Mouse (Mus musculus): ENCODE results near the gene Ccdc77. TPM values are rescaled to one million over a fixed set of nuclear protein-coding genes. Genes with fewer than 3 reads are reported as not detected.
A peak's percentile ranks its signal among the peaks of the same experiment; 100 is the strongest.
"Not testable (repeated sequence)": the region's sequence is repeated elsewhere in the genome, so short reads cannot be mapped to it uniquely, and the experiment has no call there.

Gene Ccdc77
- total RNA-seq, 2 experiments from 2014 or later, result 10.4 to 11.1 TPM

DNA sequence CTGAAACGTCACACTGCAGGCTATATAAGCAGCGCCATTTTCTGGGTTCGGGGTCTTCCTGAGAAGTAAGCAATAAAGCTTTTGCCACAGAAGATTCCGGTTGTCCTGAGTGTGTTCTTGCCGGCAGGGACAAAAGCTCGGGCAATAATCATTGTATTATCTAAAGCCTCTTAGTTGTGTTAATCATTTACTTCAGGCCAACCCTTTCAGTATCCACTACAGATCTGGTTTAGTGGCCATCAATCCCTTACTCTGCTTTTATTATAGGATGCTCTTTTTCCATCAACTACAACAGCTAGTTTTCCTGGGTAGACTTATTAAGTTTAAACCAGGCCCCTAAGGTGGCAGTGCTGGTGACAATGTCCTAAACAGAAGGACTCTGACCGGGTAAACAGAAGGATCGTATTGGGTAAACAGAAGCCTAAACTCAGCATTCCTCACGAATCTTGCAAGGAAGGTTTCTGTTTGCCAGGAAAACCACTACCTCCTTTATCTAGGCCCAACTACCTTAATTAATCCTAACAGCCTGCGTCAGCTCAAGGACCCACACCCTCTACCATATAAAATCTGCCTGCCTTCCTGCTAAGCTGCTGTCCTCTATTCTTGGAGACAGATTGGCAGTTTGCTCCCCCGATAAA lies 45.8 kb downstream of the Ccdc77 start:
- DNase-seq (ENCODE audit: low spot score in 2 of 2), result no peak

DNA sequence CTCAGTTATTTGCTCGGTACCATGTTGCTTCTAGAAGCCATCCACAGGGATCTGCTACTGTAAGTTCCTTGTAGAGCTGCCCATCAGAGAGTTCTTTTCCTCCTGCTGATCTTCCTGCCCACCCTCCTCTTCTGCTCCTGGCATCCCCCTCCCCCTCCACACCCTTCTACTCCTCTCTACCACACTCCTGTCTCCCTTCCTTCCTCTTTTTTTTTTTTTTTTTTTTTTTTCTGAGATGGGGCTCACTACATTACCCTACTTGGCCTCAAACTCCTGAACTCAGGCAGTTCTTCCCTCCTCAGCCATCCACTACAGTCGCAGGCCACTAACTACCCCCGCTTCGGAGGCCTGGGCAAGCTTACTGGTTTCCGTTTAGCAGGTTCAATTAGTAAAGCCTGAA lies 51.7 kb downstream of the Ccdc77 start:
- no peak for DNase-seq (ENCODE audit: low spot score in 2 of 2)

DNA sequence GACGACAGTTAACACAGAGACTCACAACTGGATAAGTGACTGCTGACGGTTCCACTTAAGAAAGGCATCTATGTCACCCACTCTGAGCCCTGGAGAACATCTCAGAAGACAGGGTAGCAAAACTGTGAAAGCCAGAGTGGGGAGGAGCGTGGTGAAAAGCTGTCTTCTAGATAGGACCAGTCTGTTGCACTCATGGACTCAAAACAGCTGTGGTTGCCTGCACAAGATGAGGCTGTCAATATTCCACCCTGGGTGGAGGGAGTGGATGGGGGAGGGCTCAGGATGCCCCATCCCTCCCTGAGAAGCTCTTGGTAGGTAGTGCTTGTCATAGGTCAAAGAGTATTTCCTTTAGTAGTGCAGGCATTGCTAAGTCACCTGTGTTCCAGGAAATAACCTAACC lies 54.4 kb downstream of the Ccdc77 start:
- no peak for DNase-seq (ENCODE audit: low spot score in 2 of 2)

DNA sequence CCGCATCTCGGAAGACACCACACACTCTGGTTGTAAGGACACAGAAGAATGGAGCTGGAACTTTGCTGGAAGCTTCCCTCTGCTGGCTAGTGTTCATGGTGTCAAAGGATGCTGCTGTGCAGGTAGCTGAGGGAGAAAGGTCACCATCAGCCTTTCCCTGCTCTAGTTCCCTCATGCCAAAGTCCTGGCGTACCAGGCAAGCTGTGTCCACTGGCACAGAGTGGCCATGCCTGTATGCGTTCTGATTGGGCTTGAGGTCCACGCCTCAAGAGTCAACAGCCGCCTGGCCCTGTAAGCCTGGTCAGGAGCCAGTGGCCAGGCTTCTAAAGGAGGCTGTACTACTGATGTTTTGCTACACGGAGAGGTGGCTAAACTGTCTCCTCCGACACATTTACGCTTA lies 54.8 kb downstream of the Ccdc77 start:
- DNase-seq (ENCODE audit: low spot score in 2 of 2), result no peak

DNA sequence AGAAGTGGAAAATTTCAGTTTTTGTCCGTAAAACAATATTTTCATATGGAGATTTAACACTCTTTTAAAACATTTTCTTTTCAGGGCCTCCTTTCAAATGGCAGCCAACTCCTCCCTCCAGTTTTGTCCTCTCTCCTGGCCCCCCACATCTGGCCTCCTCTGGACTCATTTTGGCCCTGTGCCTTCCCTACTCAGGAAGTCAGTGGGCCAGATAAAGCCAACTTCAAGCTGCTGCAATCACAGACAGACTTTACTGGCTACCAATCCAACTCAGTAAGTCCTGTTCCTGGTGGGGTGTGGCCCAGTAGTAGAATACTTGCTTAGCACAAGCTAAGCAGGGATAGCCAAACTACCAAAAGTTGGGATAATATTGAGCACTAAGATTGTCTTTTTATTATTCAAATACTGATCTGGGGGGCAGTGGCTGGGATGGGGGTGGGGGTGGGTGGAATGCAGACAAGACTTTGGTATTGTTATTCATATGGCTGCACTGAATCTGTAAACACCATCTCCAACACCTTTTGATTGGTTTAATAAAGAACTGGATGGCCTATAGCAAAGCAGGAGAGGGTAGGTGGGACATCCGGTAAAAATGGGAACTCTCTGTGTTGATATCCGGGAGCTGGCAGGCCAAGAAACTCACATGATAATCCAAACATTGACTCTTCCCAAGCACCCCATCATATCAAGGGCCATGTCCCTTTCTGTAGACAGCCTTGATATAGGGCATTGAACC lies 57.1 kb downstream of the Ccdc77 start:
- DNase-seq (ENCODE audit: low spot score in 2 of 2), result no peak

DNA sequence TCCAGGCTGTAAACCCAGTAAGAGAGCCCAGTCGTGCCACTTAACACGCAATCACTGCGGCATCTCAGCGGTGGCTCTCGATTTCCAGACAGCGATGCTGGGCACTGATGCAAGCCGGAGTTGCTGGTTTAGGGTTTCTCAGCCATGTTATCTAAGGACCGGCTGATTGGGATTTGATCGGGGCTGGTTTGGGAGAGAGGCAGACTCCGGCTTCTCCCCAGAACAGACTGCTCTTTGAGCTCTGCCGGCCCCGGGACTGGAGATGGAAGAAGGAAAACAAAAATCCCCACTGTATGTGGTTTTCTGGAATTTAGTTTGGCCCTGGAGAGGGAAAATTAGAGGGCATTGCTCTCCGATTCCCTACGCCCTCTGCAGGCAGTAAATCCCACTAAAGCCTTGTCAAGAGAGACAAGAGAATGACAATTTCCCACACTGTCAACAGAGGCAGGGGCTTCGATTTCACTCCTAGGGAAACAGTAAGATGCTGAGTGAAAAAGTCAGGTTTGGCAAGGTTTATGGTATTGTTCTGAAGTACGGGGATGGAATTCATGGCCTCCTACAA lies 61.3 kb downstream of the Ccdc77 start:
- DNase-seq (ENCODE audit: low spot score in 2 of 2), result peak in 1 of 2 experiments; percentile 18

DNA sequence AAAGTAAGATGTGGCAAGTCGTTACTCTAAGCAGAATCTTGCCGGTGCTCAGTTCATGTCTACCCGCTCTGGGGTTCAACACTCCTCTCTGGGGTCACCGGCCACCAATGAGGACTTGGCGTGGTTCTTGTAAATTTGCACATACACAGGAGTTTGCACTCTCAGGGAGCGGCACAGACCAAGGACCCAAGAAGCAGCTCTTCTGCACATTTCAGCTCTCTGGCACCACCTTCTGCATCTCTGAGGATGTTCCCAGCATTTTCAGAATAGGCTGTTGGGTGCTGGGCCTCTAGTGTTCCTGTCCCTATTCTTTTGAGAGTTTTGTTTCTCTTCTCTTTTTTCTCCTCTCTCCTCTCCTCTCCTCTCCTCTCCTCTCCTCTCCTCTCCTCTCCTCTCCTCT lies 63.0 kb downstream of the Ccdc77 start:
- peak in 1 of 2 experiments; percentile 35 for DNase-seq (ENCODE audit: low spot score in 2 of 2)

DNA sequence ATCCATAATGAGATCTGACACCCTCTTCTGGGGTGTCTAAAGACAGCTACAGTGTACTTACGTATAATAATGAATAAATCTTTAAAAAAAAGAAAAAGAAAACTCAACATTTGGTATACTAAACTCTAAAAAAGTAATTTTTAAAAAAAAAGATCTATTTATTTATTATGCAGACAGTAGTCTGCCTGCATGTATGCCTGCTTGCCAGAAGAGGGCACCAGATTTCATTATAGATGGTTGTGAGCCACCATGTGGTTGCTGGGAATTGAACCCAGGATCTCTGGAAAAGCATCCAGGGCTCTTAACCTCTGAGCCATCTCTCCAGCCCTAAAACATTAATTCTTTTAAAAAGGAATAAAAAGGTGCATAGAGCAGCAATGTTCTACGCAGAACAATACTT lies 67.6 kb downstream of the Ccdc77 start:
- not testable (repeated sequence) for DNase-seq (ENCODE audit: low spot score in 2 of 2)

DNA sequence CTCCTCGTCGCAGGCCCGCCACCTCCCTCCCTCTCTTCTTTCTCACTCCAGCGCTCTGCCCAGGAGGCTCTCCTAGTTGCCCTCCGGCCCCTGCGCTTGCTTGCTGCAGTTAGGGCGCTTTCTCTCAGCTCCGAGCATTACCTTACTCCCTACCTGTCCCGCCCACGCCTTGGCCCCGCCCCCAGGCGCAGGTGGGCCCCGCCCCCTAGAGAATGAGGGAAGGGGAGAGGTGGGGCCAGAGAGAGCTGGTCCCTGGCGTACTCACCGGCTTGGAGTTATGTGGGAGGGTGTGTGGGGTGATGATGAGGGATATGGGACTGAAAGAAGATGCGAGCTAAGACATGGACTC lies 69.4 kb downstream of the Ccdc77 start:
- no peak for DNase-seq (ENCODE audit: low spot score in 2 of 2)

DNA sequence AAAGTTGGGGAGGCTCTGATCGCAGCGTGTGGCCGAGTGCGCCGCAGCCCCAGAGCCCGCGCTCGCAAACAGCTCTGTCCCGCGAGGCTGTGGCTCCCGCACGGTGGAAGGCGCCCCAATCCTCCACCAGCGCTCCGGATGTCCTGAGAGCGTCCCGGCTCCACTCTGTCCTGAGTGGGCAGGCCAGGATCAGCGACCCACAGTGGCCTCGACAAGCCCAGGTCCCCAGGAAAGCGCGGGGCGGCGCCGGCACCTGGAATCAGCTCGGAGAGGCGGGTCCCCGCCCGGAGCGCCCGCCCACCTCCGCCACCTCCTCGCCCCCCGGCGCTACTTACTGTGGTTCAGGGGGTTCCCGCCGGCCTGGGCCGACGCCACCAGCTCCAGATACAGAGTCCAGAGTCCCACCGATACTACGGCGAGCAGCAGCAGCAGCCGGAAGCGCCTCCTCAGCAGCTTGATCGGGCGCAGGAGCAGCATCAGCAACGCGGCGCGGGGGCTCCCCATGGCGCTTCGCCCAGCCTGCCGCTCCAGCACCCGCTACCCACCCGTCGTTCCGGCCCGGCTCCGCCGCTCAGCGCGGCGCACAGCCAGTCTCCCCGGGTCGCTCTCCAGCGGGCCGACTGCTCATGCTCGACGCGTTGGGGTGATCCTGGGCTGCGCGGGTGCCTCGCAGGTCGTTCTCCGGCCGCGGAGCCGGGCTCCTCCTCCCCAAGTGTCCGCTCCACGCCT lies 70.0 kb downstream of the Ccdc77 start, which contains the start of the genes D330020A13Rik and B4galnt3:
D330020A13Rik (plus strand) TSS at position 309 of the 729 bp plus-strand sequence.
B4galnt3 (minus strand) TSS at position 504 of the 729 bp plus-strand sequence.
- peak; percentile 23 to 34 for DNase-seq (ENCODE audit: low spot score in 2 of 2)

DNA sequence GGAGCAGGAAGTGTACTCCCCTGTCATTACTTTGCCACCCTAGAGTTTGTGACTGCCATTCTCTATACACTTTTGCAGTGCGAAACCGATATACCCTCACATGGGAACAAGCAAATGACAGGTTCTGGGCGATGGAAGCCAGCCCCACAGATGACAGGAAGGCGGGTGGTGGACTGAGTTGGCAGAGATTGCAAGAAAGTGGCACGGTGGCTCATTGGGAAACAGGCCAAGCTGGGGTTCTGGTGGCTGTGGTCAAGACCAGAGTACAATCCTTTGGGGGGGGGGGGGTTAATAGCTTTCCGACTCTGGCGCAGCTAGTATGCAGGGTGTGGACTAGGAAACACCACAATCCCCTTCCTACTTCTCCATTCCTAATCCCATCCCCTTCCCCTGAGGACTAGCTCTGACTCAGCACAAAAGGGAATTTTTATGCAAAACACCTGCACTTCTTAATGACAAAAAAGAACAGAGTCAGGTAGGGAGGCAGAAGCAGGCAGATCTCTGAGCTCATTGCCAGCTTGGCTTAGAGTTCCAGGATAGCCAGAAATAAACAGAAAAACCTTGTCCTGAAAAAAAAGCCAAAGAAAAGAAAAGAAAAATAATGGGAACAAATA lies 72.7 kb downstream of the Ccdc77 start:
- DNase-seq (ENCODE audit: low spot score in 2 of 2), result no peak

DNA sequence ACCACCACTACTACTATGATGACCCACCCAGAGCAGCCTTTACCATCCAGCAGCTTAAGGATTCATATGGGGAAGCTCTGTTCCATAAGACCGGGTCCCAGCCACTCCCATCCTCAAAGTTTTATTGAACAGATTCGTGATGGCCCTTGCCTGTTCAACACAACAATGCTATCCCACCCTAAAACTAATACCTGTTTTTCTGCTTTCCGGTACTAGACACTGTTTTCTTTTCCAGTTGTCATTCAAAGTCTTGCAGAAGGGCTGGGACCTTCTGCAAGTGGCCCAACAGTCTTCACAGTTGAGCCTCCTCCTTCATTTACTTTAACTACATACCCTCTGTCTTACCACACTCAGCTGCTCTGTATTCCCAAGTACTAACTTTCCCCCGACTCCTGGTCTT lies 74.7 kb downstream of the Ccdc77 start:
- DNase-seq (ENCODE audit: low spot score in 2 of 2), result no peak

DNA sequence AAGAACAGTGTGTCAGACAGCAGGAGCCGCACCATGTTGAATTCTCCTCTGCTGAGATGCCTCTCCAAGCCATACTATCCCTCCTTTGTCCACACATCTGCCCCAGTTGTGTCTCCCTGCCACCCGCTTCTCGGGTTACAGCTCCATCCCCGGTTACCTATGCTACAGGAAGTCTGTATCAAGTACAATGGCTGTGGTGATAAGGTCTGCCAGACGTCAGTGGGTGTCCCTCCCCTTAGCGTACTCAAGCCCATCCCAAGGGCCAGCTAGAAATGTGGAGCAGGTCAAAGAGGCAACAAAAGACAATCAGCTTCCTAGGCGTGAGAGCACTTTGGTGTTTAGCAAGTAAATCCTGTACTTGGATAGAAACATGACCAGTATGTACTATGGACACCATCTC lies 75.6 kb downstream of the Ccdc77 start:
- no peak for DNase-seq (ENCODE audit: low spot score in 2 of 2)

DNA sequence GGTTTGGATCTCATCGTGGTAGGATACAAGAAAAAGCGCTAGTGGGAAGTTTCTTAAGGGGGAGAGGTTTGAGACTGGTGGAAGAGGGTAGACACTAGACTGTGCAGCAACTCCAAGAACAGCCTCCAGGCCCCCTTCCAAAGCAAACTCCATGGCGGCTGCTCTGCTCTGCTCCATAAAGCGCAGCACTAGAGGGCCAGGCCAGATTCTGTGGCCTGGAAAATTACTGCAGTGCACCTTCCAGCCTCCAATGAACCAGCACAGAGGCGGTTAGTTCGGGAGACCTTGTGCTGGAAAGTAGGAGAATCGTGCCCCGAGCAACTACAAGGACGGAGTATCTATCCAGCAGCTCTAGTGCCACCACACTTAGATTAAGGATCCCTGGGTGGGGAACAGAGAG lies 76.9 kb downstream of the Ccdc77 start:
- DNase-seq (ENCODE audit: low spot score in 2 of 2), result no peak

DNA sequence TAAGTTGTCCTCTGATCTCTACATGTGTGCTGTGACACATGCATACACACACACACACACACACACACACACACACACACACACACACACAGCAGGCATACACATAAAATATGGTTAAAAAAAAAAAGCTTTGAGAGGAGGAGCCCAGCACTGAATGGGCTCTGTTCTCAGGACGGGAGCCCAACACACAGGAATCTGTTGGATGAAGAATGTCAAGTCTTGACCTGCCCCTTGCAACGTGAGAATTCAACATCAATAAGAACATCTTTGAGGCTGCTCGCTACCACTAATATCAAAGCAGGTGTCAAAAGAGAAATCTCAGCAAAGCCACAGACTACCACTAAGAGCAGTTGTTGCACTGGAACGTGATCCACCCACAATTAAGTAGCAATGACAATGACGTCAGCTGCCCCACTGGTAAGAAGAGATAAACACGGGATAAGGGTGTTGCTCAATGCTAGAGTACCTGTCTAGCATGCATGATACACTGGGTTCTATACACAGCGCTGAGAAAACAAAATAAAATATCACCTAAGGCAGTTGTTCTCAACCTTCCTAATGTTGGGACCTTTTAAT lies 87.2 kb downstream of the Ccdc77 start:
- DNase-seq (ENCODE audit: low spot score in 2 of 2), result no peak

DNA sequence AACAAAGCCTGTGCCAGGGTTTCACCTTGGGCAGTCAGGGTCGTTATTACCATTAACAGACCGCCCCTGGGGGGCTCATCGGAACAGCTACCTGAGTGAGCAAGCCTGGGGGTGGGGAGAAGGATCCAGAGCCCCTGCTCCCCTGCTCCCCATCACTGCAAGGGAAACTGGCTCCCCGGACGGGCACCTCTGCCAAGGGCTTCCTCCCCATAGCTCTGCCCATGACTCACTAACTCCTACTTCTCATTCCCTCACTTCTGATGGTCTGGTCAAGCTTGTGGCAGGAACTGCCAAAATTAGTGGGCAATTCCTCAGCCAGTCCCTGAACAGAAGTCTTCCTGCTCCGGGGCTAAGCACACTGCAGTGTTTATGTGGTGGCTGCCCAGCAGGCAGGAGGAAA lies 88.9 kb downstream of the Ccdc77 start:
- DNase-seq (ENCODE audit: low spot score in 2 of 2), result peak in 1 of 2 experiments; percentile 22

DNA sequence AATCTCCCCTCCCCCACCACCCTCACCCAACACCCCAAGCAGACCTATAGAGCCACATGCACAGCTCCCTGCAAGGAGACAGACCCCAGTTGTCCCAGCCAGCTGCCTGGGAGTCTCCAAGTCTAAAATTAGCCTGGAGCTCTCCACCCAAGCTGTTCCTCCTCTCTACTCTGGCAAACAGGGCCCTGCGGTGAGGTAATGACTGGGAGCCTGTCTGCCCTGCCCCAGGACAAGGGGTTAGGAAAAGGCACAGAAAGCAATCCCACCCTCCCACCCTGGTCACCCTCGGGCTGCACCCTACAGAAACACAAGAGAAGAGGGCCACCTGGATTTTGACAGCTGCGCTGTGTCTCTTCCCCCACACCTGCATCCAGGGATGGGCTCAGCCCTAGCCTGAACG lies 89.3 kb downstream of the Ccdc77 start:
- DNase-seq (ENCODE audit: low spot score in 2 of 2), result peak in 1 of 2 experiments; percentile 48
